Mouse (Mus musculus) limb, embryonic 10.5 days (tissue): ENCODE results near the gene Cyp1a2. TPM values are rescaled to one million over a fixed set of nuclear protein-coding genes. Genes with fewer than 3 reads are reported as not detected.

Source experiments
- DNase-seq: peaks from one replicate; pipeline ENCODE4 v3.0.0-alpha.2; 2017; ENCODE audit warnings: low spot score
- H3K27ac ChIP-seq: fragments of 300-500 bp; sonication (generic); 2 replicates; pipeline ENCODE4 v1.5.1; 2016; ENCODE audit warnings: mild to moderate bottlenecking
- H3K27me3 ChIP-seq: fragments of 300-500 bp; sonication (generic); 2 replicates; pipeline ENCODE4 v1.6.1; 2016; ENCODE audit warnings: low read depth, mild to moderate bottlenecking; ENCODE audit not compliant: poor library complexity, severe bottlenecking
- H3K36me3 ChIP-seq: fragments of 300-500 bp; sonication (generic); 2 replicates; pipeline ENCODE4 v1.6.1; 2016; ENCODE audit warnings: mild to moderate bottlenecking, moderate library complexity
- H3K4me1 ChIP-seq: fragments of 300-500 bp; sonication (generic); 2 replicates; pipeline ENCODE4 v1.6.1; 2016
- H3K4me3 ChIP-seq: fragments of 300-500 bp; sonication (generic); 2 replicates; pipeline ENCODE4 v1.5.1; 2016; ENCODE audit warnings: mild to moderate bottlenecking, moderate library complexity
- H3K9me3 ChIP-seq: fragments of 300-500 bp; sonication (generic); replicated peaks from 2 replicates; pipeline ENCODE4 v1.6.1; 2016; ENCODE audit warnings: mild to moderate bottlenecking
- WGBS: fragments of 180-500 bp; shearing (Covaris S2); methylation state at CpG from one replicate; pipeline ENCODE4 v1.1.7; 2016; 5-methylcytosine and 5-hydroxymethylcytosine counted together
- polyA plus RNA-seq: library from polyadenylated mRNA; unstranded; fragments of >200 nt; fragmentation: Nextera tagmentation; extraction: Ambion mirVana; gene quantifications from 2 replicates; pipeline ENCODE4 v1.2.1, GENCODE M21; 2016

The Cyp1a2 gene
- polyA plus RNA-seq, 1 experiment from 2014 or later: not detected

DNA sequence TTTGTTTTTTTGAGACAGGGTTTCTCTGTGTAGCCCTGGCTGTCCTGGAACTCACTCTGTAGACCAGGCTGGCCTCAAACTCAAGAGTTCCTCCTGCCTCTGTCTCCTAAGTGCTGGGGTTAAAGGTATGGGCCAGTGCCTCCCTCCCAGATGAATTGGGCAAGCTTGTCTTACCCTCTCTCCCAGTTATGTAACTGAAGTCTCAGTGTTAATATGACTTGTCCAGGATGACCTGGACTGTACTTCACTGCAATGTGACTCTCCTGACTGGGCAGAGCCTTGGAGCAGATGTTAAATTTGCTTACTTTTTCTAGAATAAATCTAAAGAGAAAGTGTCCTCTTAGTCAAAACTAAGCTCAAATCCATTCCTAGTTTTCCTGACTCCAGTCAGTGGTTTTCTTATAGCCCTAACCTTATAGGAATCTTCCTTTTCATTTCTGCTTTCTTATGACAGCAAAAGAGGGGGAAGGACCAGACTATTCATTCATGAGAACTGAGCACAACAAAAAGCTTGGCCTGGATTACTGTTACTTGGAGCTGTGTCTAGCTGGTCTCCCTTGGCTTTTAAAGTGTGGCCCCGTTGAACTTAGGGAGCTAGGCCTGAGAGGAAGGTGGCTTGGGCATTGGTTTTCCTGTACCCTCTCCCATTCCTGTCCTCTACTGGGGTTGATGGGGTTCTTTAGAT lies 15.1 kb upstream of the Cyp1a2 start:
- H3K36me3 ChIP-seq: no peaks in the 10 kb centered on the region
- no peak overlapping the region for H3K4me3 ChIP-seq
- no peak for DNase-seq
- H3K9me3 ChIP-seq: no peaks in the 10 kb centered on the region
- peaks cover 50% of the 10 kb centered on the region for H3K27me3 ChIP-seq
- H3K4me1 ChIP-seq: peaks cover 26% of the 10 kb centered on the region
- 74% methylated on average over 1 of the region's 1 CpGs for WGBS
- no peak overlapping the region for H3K27ac ChIP-seq

DNA sequence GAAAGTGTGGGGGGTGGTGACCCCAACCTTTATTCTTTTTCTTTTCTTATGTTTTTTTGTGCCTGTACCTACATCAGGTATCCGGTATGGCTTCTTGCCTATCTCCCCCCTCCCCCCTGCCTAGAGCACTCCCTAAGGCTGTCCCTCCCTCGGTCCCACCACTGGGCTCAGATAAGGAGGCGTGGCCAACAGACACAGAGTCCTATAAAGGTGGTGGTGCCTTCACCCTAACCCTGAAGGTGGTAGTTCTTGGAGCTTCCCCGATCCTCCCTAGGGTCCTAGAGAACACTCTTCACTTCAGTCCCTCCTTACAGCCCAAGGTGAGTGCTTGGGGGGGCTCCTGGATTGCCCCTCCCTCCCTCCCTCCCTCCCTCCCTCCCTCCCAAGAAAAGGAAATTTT lies 13.9 kb upstream of the Cyp1a2 start:
- no peak for DNase-seq
- no peaks in the 10 kb centered on the region for H3K9me3 ChIP-seq
- H3K27ac ChIP-seq: no peak overlapping the region
- no peaks in the 10 kb centered on the region for H3K36me3 ChIP-seq
- H3K4me1 ChIP-seq: peaks cover 26% of the 10 kb centered on the region
- H3K27me3 ChIP-seq: peaks cover 63% of the 10 kb centered on the region
- 6% methylated on average over 4 of the region's 4 CpGs for WGBS
- no peak overlapping the region for H3K4me3 ChIP-seq

DNA sequence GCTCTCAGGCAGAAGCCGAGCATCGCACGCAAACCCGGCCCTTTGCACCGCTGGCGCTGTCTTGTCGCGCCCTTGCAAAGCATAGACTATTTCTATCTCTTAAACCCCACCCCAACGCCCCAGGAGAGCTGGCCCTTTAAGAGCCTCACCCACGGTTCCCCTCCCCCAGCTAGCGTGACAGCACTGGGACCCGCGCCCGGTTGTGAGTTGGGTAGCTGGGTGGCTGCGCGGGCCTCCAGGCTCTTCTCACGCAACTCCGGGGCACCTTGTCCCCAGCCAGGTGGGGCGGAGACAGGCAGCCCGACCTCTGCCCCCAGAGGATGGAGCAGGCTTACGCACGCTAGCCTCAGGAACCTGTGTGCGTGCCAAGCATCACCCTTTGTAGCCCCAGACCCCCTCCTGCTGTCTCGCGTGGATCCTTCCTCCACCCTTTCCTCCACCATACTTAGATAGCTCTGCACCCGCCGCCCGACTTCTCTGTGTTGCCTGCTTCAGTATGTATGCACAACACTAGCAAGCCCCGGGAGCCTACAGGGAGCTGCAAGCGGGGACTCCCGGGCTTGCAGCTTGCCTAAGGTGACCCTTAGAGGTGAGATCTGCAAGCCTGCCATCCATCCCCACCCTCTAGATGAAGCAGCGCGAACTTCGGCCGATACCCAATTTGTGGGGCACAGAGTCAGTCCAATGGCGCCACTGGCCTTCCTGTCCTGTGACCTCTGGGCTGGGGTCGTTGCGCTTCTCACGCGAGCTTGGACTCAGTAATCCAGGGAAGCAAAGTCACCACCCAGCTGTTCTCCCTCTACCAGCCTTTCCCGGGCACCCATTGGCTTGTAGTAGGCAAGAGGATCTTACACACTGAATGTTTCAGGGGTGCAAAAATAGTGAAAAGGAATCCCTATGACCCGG lies 13.1 kb upstream of the Cyp1a2 start:
- DNase-seq: peak; percentile 47
- Histone ChIP-seq H3K27ac (peak overlapping the region; percentile 50), H3K4me3 (peak overlapping the region; percentile 53), H3K27me3 (peaks cover 64% of the 10 kb centered on the region), H3K9me3 (no peaks in the 10 kb centered on the region), H3K4me1 (peaks cover 19% of the 10 kb centered on the region), H3K36me3 (no peaks in the 10 kb centered on the region)
- under 1% methylated on average over 42 of the region's 42 CpGs for WGBS

DNA sequence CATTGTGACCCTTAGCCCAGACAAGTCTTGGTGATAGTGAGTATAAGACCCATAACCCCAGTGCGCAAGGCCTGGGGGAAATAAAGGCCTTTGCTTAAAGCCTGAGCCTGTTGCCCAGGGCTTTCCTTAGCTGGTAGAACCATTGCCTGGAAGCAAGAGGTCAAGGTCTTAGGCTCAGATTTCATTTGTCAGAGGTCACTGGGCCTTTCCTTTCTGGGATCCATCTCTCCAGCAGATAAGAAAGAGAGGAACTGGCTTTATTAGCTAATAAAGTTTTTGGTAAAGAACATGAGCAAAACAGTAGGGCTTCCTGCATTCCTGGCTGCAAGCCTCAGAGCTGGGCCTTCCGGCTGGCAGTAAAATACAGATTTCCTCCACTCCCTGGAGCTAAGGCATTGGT lies 10.6 kb upstream of the Cyp1a2 start:
- Histone ChIP-seq H3K27ac (no peak overlapping the region), H3K9me3 (no peaks in the 10 kb centered on the region), H3K36me3 (no peaks in the 10 kb centered on the region), H3K4me3 (no peak overlapping the region), H3K27me3 (peaks cover 64% of the 10 kb centered on the region), H3K4me1 (peaks cover 18% of the 10 kb centered on the region)
- no peak for DNase-seq
- 74% methylated on average over 2 of the region's 2 CpGs for WGBS

DNA sequence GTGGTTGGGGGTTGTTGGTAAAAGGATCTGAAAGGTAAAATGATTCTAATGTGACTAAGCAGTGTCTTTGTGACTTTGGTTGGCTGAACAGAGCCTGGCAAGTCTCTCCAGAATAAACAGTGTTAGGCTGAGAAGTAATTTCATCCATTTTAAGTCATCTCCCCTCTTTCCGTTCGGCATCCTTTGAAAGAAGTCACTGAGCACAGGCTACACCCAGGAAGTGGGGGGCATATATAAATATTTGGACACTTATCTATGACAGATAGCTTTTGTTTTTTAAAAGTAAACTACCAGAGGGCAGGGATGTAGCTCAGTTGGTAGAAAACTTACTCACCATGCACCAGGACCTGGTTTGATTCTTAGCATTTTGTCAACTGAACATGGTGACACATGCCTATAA lies 5.1 kb upstream of the Cyp1a2 start:
- no peaks in the 10 kb centered on the region for H3K4me1 ChIP-seq
- H3K27me3 ChIP-seq: peaks cover 13% of the 10 kb centered on the region; the same call in 1 of the 2 replicates
- H3K9me3 ChIP-seq: no peaks in the 10 kb centered on the region
- H3K36me3 ChIP-seq: no peaks in the 10 kb centered on the region
- 81% methylated on average over 2 of the region's 2 CpGs for WGBS
- no peak for DNase-seq
- no peak overlapping the region for H3K27ac ChIP-seq
- H3K4me3 ChIP-seq: no peak overlapping the region

DNA sequence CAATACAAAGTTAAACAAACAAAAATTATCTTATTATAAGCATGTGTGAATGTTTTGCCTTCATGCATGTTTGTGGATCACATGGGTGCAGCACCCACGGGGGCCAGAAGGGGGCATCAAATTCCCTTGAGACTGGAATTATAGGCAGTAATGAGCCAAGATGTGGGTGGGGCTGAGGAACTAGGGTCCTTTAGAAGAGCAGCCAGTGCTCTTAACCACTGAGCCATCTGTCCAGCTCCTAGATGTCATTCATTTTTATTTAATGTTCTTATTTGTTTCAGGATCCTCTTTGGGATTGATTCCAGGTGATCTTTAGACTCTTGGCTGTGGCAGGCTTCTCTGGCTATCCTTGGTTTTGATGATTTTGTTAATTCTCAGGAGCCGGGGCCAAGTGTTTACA lies 4.7 kb upstream of the Cyp1a2 start:
- Histone ChIP-seq H3K4me1 (no peaks in the 10 kb centered on the region), H3K4me3 (no peak overlapping the region), H3K27ac (no peak overlapping the region), H3K9me3 (no peaks in the 10 kb centered on the region), H3K36me3 (no peaks in the 10 kb centered on the region), H3K27me3 (peaks cover 9% of the 10 kb centered on the region; the same call in 1 of the 2 replicates)
- DNase-seq: no peak
- WGBS: 55% methylated on average over 2 of the region's 2 CpGs

DNA sequence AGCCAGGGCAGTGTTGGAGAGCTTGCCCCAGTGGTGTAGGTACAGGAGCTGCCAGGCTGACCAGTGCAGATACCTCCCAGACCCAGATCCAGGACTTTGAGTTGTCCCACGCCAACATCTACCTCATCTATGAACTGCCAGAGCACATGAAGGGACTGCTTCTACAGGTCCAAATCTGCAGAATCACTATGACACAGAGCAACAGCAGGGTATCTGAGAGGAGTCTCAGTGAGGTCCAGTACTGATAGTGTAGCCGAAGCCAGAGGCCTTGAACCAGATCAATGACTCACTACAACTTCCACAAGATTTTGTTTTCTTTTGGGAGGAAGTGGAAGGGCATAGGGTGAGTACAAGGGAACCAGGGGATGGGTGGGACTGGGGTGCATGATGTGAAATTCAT lies 4.2 kb upstream of the Cyp1a2 start, which contains the start of gene Cyp1a1:
TSS of gene Cyp1a1 (plus strand) at position 178 of the 400 bp plus-strand sequence.
- no peak within 1 kb of the TSS for H3K4me3 ChIP-seq
- DNase-seq: no peak
- H3K27me3 ChIP-seq: peaks cover 5% of the 10 kb centered on the region; the same call in 1 of the 2 replicates
- H3K4me1 ChIP-seq: no peaks in the 10 kb centered on the region
- no peaks in the 10 kb centered on the region for H3K9me3 ChIP-seq
- 90% methylated on average over 2 of the region's 2 CpGs for WGBS
- H3K36me3 ChIP-seq: no peaks in the 10 kb centered on the region
- no peak within 1 kb of the TSS for H3K27ac ChIP-seq

DNA sequence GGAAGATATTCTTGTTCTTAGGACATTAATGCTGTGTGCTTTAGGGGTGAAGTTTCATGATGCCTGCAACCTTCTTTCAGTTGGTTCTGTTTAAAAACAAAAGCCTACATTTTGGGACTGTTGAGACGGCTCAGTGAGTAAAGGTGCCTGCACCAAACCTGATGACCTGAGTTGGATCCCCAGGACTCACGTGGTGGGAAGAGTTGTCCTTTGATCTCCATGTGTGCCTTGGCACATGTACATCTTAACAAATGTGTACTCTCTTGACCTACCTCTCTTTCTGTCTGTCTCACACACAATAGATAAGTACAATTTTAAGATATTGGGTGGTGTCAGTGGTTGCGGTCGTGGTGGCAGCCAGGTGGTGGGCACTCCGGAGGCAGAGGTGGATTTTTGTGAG lies 2.5 kb upstream of the Cyp1a2 start:
- Histone ChIP-seq H3K4me3 (no peak overlapping the region), H3K9me3 (no peaks in the 10 kb centered on the region), H3K27me3 (no peaks in the 10 kb centered on the region), H3K4me1 (no peaks in the 10 kb centered on the region), H3K27ac (no peak overlapping the region), H3K36me3 (no peaks in the 10 kb centered on the region)
- no peak for DNase-seq
- WGBS: 88% methylated on average over 5 of the region's 5 CpGs

DNA sequence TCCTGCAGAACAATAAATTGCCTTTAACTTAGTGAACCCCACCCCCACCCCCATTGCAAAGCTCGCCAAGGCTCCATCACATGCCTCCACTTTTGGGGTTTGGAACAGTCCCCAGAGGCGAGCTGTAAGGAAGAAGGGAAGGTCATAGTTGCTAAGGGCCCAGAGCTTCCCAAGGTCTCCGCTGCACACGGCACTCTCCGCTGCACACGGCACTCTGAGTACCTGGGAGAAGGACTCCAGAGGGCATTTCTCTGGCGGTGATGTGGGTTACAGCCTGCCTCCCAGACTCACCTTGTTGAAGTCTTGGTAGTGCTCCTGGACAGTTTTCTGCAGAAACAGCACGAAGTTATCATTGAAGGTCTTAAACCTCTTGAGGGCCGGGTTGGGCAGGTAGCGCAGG lies 2.1 kb downstream of the Cyp1a2 start:
- no peaks in the 10 kb centered on the region for H3K4me1 ChIP-seq
- H3K4me3 ChIP-seq: no peak overlapping the region
- H3K36me3 ChIP-seq: no peaks in the 10 kb centered on the region
- H3K27me3 ChIP-seq: no peaks in the 10 kb centered on the region
- no peak overlapping the region for H3K27ac ChIP-seq
- no peaks in the 10 kb centered on the region for H3K9me3 ChIP-seq
- WGBS: 83% methylated on average over 10 of the region's 10 CpGs
- no peak for DNase-seq

DNA sequence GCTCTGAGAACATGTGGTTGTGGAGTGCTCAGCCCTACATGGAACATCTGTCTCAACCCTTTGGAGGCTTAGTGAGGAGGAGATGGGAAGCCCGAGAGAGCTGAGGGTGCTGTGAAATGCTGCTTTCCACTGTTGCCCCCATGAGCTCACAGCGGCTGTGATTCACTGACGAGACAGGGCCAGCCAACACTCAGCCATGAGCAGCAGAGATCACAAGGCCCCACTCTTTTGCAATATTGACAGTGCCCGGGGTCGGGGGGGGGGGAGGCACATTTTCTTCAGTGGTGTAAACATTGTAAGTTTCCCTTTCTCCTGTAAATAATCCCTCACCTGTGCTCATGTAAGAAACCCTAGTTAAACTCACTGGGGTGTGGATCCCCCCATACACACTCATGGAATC lies 12.0 kb downstream of the Cyp1a2 start:
- Histone ChIP-seq H3K27me3 (no peaks in the 10 kb centered on the region), H3K36me3 (no peaks in the 10 kb centered on the region), H3K4me3 (no peak overlapping the region), H3K27ac (no peak overlapping the region), H3K4me1 (no peaks in the 10 kb centered on the region), H3K9me3 (no peaks in the 10 kb centered on the region)
- DNase-seq: no peak
- 90% methylated on average over 5 of the region's 5 CpGs for WGBS

DNA sequence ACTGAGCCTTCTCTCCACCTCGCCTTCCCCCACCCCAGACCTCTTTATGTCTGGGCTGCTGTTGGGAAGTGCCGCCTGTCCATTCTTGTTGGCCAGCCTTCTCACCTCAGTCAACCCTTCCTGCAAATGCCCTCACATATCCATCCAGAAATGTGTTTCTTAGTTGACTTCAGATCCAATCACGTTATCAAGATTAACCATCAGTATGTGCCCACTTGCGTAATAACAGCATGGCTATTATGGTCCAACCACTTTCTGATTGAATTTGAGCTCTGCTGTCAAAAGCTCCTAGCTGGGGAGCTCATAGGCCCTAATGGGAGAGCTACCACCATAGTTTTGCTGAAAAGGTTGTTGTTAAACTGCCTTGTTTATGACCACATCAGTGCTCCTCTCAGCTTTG lies 12.5 kb downstream of the Cyp1a2 start:
- H3K4me1 ChIP-seq: no peaks in the 10 kb centered on the region
- WGBS: 89% methylated on average over 4 of the region's 4 CpGs
- H3K36me3 ChIP-seq: no peaks in the 10 kb centered on the region
- no peaks in the 10 kb centered on the region for H3K9me3 ChIP-seq
- H3K4me3 ChIP-seq: no peak overlapping the region
- H3K27me3 ChIP-seq: no peaks in the 10 kb centered on the region
- no peak for DNase-seq
- H3K27ac ChIP-seq: no peak overlapping the region

DNA sequence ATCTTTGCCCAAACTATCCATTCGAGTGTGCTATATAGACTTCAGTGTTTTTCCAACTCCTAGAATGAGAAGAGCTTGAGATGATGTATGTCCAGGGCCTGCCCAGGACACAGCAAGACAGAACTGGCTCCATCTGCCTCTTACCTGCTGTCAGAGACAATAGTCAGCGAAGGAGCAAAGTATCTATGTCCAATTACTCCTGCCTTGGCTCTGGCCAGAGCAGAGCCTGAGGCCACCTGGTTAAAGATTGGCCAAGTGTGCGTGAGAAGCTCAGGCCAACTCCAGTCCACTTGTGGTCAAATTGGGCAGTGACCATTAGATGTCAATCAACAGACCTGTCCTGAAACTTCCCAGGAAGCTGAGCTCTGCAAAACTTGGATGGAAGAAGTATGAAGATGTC lies 13.9 kb downstream of the Cyp1a2 start:
- H3K4me3 ChIP-seq: no peak overlapping the region
- no peaks in the 10 kb centered on the region for H3K9me3 ChIP-seq
- H3K4me1 ChIP-seq: no peaks in the 10 kb centered on the region
- H3K27ac ChIP-seq: no peak overlapping the region
- no peaks in the 10 kb centered on the region for H3K27me3 ChIP-seq
- H3K36me3 ChIP-seq: no peaks in the 10 kb centered on the region
- DNase-seq: no peak
- 86% methylated on average over 3 of the region's 3 CpGs for WGBS

DNA sequence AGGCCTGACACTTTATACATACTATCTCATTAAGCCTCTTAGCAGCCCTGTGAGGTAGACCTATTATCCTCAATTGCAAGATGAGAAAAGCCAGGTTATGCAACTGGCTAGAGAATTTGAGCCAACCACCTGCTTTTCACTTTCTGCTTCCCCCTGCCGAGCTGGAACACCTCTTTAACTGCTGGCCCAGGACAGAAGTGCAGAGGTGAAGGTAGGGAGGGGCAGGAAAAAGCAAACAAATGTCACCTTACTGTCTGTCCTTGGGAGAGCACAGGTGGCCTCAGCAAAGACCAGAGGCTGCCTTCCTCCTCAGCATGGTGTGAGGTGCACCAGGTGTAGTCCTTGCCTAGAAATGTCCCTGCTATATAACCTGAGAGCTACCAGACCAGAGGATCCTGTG lies 15.2 kb downstream of the Cyp1a2 start:
- DNase-seq: no peak
- no peak overlapping the region for H3K27ac ChIP-seq

More for the DNA sequence above, 15.2 kb downstream of the Cyp1a2 start:
- H3K27me3 ChIP-seq: no peaks in the 10 kb centered on the region
- no peaks in the 10 kb centered on the region for H3K4me1 ChIP-seq
- no peaks in the 10 kb centered on the region for H3K9me3 ChIP-seq
- WGBS: 39% methylated on average over 1 of the region's 1 CpGs
- H3K4me3 ChIP-seq: no peak overlapping the region
- H3K36me3 ChIP-seq: no peaks in the 10 kb centered on the region
